Mouse (Mus musculus) urinary bladder, postnatal 0 days (tissue): ENCODE data around the gene Lyz1. TPM values are rescaled to one million over a fixed set of nuclear protein-coding genes. Genes with fewer than 3 reads are reported as not detected.

Experiments
- polyA plus RNA-seq: library from polyadenylated mRNA; unstranded; fragments of >200 nt; fragmentation: Nextera tagmentation; extraction: Ambion mirVana; gene quantifications from 2 replicates; pipeline ENCODE4 v1.2.1, GENCODE M21; 2015

Lyz1 gene
- 0.73 and 2.2 TPM in 2 replicates for polyA plus RNA-seq

GRCm38 (mm10) chr10:117292671-117293070 is at the start of gene Lyz1:
TSS of gene Lyz1 (minus strand) at chr10:117292868.

GRCm38 (mm10) chr10:117282049-117282448 is 10.6 kb downstream of the Lyz1 start, which contains the start of gene Lyz2:
TSS of gene Lyz2 (minus strand) at chr10:117282321.

GRCm38 (mm10) chr10:117238603-117239002 is 54.1 kb downstream of the Lyz1 start, which contains the start of gene 9530003J23Rik:
TSS of gene 9530003J23Rik (minus strand) at chr10:117238703.

Other genes starting within 250 kb of the Lyz1 start
- not detected in 2 replicates for gene Lrrc10, start 247.5 kb downstream of the Lyz1 start, polyA plus RNA-seq
- 135 and 144 TPM in 2 replicates for gene Cct2, start 229.1 kb downstream of the Lyz1 start, polyA plus RNA-seq
- 11.9 and 14.1 TPM in 2 replicates for gene Frs2, start 144.3 kb downstream of the Lyz1 start, polyA plus RNA-seq
- 29.1 and 30.9 TPM in 2 replicates for gene Yeats4, start 68.4 kb downstream of the Lyz1 start, polyA plus RNA-seq
- gene 9530003J23Rik, start 54.2 kb downstream of the Lyz1 start, polyA plus RNA-seq: not detected in 2 replicates
- gene Lyz2, start 10.5 kb downstream of the Lyz1 start, polyA plus RNA-seq: 236 and 1,219 TPM in 2 replicates
- 50.1 and 63.3 TPM in 2 replicates for gene Cpsf6, start 87.1 kb upstream of the Lyz1 start, polyA plus RNA-seq